51 mouse cellular contexts compared by ENCODE assay signal in the genomic region with DNA sequence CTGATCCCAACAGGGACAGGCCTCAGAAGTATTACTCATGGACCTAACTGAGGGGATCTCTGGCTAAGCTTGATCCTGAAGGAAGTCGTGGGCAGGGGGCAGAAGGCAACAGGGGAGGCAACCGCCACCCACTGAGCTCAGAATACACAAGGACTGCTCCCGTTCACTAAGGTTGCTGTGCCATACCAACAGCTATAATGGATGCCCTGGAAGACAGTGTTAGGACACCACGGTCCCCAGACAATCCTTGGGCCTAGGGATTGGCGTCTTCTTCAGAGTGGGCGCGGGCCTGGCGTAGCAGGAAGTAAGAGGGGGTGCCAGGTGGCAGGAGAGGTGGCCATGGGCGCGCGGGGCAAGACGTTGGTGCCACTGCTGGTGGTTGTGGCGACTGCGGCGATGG. TPM values are rescaled to one million over a fixed set of nuclear protein-coding genes. Genes with fewer than 3 reads are reported as not detected.
"Had no signal": no experiment of that assay in that cellular context is flagged by ENCODE, and none has a peak within 500 bp of the region (broad histone marks: within the 10 kb centered on the region; RNA-seq: fewer than 3 reads in every experiment).

TSS of gene Prss21 (plus strand) at position 301 of the 400 bp plus-strand sequence.

- H3K4me3 ChIP-seq: heart, embryonic 12.5 days; heart, embryonic 13.5 days; heart, embryonic 15.5 days; hindbrain, embryonic 10.5 days; hindbrain, embryonic 12.5 days; hindbrain, embryonic 13.5 days; hindbrain, embryonic 15.5 days; kidney, embryonic 15.5 days; layer of hippocampus, adult 2 months; left cerebral cortex, adult 2 months had no signal

- H3K9me3 ChIP-seq: heart, embryonic 15.5 days; hindbrain, embryonic 12.5 days; hindbrain, embryonic 13.5 days; hindbrain, embryonic 15.5 days; kidney, embryonic 15.5 days had no signal

- DNase-seq: heart, postnatal 10 days; heart, postnatal 14 days; heart, postnatal 36 days; heart, postnatal 4 days; kidney, adult 11 months; kidney, adult 18-20 months; kidney, adult 2 months; kidney, adult 8-10 months; kidney, adult 9 months; kidney, postnatal 10 days; kidney, postnatal 14 days; kidney, postnatal 25 days; kidney, postnatal 36 days; kidney, postnatal 4 days; layer of hippocampus, adult 9-11 months; layer of hippocampus, postnatal 36 days had no signal

- H3K4me1 ChIP-seq: heart, embryonic 12.5 days; heart, embryonic 13.5 days; heart, embryonic 15.5 days; hindbrain, embryonic 12.5 days; hindbrain, embryonic 13.5 days; hindbrain, embryonic 15.5 days; kidney, embryonic 15.5 days had no signal

- ATAC-seq: hindbrain, embryonic 16.5 days; hindbrain, postnatal 0 days; inflammation-experienced regulatory T-cells, adult 6 months; intestine, embryonic 16.5 days; intestine, postnatal 0 days had no signal

- H3K27me3 ChIP-seq: heart, embryonic 13.5 days; heart, embryonic 15.5 days; hindbrain, embryonic 12.5 days; hindbrain, embryonic 13.5 days; hindbrain, embryonic 15.5 days; kidney, embryonic 15.5 days had no signal

- H3K4me2 ChIP-seq: heart, embryonic 11.5 days; heart, embryonic 12.5 days; heart, embryonic 13.5 days; heart, embryonic 15.5 days; hindbrain, embryonic 12.5 days; hindbrain, embryonic 13.5 days; hindbrain, embryonic 14.5 days; hindbrain, embryonic 15.5 days; kidney, embryonic 15.5 days had no signal

- H3K36me3 ChIP-seq: heart, embryonic 12.5 days; heart, embryonic 13.5 days; heart, embryonic 15.5 days; hindbrain, embryonic 10.5 days; hindbrain, embryonic 12.5 days; hindbrain, embryonic 13.5 days; hindbrain, embryonic 15.5 days; kidney, embryonic 15.5 days had no signal

- H3K9ac ChIP-seq: heart, embryonic 12.5 days; heart, embryonic 13.5 days; heart, embryonic 15.5 days; hindbrain, embryonic 12.5 days; hindbrain, embryonic 13.5 days; hindbrain, embryonic 14.5 days; hindbrain, embryonic 15.5 days; kidney, embryonic 15.5 days had no signal

- H3K27ac ChIP-seq: heart, embryonic 13.5 days; heart, embryonic 15.5 days; hindbrain, embryonic 10.5 days; hindbrain, embryonic 12.5 days; hindbrain, embryonic 13.5 days; hindbrain, embryonic 14.5 days; hindbrain, embryonic 15.5 days; hindbrain, postnatal 0 days; kidney, embryonic 15.5 days; kidney, postnatal 0 days; layer of hippocampus, adult 2 months; left cerebral cortex, adult 2 months had no signal

RNA-seq across cellular contexts. Expression of gene Prss21, which starts in this region (rescaled TPM):
- total RNA-seq: heart, postnatal 10 days; heart, postnatal 14 days; heart, postnatal 25 days; heart, postnatal 36 days; heart, postnatal 4 days; hematopoietic stem cell, adult 5-6 weeks; hindbrain, postnatal 0 days; layer of hippocampus, adult 18-20 months; layer of hippocampus, adult 2 months; layer of hippocampus, adult 8-10 months; layer of hippocampus, postnatal 10 days; layer of hippocampus, postnatal 14 days; layer of hippocampus, postnatal 25 days; layer of hippocampus, postnatal 36 days; left cerebral cortex, adult 18-20 months; left cerebral cortex, adult 2 months; left cerebral cortex, adult 8-10 months had no signal
- polyA plus RNA-seq: heart, embryonic 11.5 days; heart, embryonic 12.5 days; heart, embryonic 13.5 days; heart, embryonic 14.5 days; heart, embryonic 15.5 days; heart, embryonic 16.5 days; heart, postnatal 0 days; hindbrain, embryonic 10.5 days; hindbrain, embryonic 11.5 days; hindbrain, embryonic 12.5 days; hindbrain, embryonic 13.5 days; hindbrain, embryonic 14.5 days; hindbrain, embryonic 15.5 days; hindbrain, embryonic 16.5 days; hindbrain, postnatal 0 days; inflammation-experienced regulatory T-cells, adult 6 months; intestine, embryonic 14.5 days; intestine, embryonic 16.5 days; intestine, postnatal 0 days; kidney, embryonic 14.5 days; kidney, embryonic 15.5 days; kidney, embryonic 16.5 days; kidney, postnatal 0 days; large intestine, adult 2 months had no signal
